Comparison of ENCODE assay signal across 9 mouse cellular contexts in genomic region chr5:137877860-137878259, GRCm38 (mm10). TPM values are rescaled to one million over a fixed set of nuclear protein-coding genes. Genes with fewer than 3 reads are reported as not detected.
A peak's percentile ranks its signal among the peaks of the same experiment; 100 is the strongest.
DNase-seq lines count a peak whose midpoint lies in the region; ATAC-seq and TF ChIP-seq lines count a peak whose summit lies in the region.
"Had no signal": no experiment of that assay in that cellular context is flagged by ENCODE, and none has a peak within 500 bp of the region (broad histone marks: within the 10 kb centered on the region; RNA-seq: fewer than 3 reads in every experiment).

No protein-coding gene starts in this region.

- ATAC-seq in forebrain, embryonic 14.5 days, result no peak
- ATAC-seq in forebrain, embryonic 12.5 days (ENCODE audit: low FRiP score), result no peak
- no peak for ATAC-seq in limb, embryonic 14.5 days (ENCODE audit: low FRiP score, low read depth)
- ATAC-seq in erythroid progenitor cell, adult 5-6 weeks (replicated peaks; ENCODE audit: low FRiP score, poor library complexity, severe bottlenecking), result no peak

- no peak overlapping the region for H3K9ac ChIP-seq in forebrain, embryonic 14.5 days (ENCODE audit: low read length)
- H3K9ac ChIP-seq in forebrain, embryonic 12.5 days, result no peak overlapping the region
- no peak overlapping the region for H3K9ac ChIP-seq in limb, embryonic 14.5 days (ENCODE audit: low read depth, low read length, severe bottlenecking)

- no peak for TF ChIP-seq POLR2A in limb, embryonic 14.5 days (IDR thresholded peaks at IDR 0.05; ENCODE audit: borderline replicate concordance, extremely low read depth, insufficient read depth, insufficient read length)

- no peaks in the 10 kb centered on the region for H3K9me3 ChIP-seq in forebrain, embryonic 14.5 days (replicated peaks; ENCODE audit: control insufficient read depth, low read length)
- no peaks in the 10 kb centered on the region for H3K9me3 ChIP-seq in forebrain, embryonic 12.5 days
- H3K9me3 ChIP-seq in limb, embryonic 14.5 days (ENCODE audit: control insufficient read depth, low read length), result no peaks in the 10 kb centered on the region
- no peaks in the 10 kb centered on the region for H3K9me3 ChIP-seq in limb, embryonic 10.5 days (replicated peaks)

- no peaks in the 10 kb centered on the region for H3K27me3 ChIP-seq in forebrain, embryonic 14.5 days (replicated peaks; ENCODE audit: control insufficient read depth, insufficient read depth, low read length)
- H3K27me3 ChIP-seq in forebrain, embryonic 12.5 days, result no peaks in the 10 kb centered on the region
- no peaks in the 10 kb centered on the region for H3K27me3 ChIP-seq in limb, embryonic 14.5 days (ENCODE audit: control insufficient read depth, insufficient read depth, low read length)
- no peaks in the 10 kb centered on the region for H3K27me3 ChIP-seq in limb, embryonic 10.5 days (ENCODE audit: low read depth, poor library complexity, severe bottlenecking)

- no peak overlapping the region for H3K27ac ChIP-seq in forebrain, embryonic 14.5 days (ENCODE audit: low read depth, low read length)
- no peak overlapping the region for H3K27ac ChIP-seq in forebrain, embryonic 12.5 days
- H3K27ac ChIP-seq in limb, embryonic 14.5 days (replicated peaks; ENCODE audit: low read depth, low read length), result no peak overlapping the region
- H3K27ac ChIP-seq in limb, embryonic 10.5 days, result no peak overlapping the region

- no peaks in the 10 kb centered on the region for H3K36me3 ChIP-seq in forebrain, embryonic 14.5 days (ENCODE audit: control insufficient read depth, insufficient read depth, low read length)
- no peaks in the 10 kb centered on the region for H3K36me3 ChIP-seq in forebrain, embryonic 12.5 days (replicated peaks)
- no peaks in the 10 kb centered on the region for H3K36me3 ChIP-seq in limb, embryonic 14.5 days (ENCODE audit: control insufficient read depth, insufficient read depth, low read length)
- no peaks in the 10 kb centered on the region for H3K36me3 ChIP-seq in limb, embryonic 10.5 days

- H3K4me2 ChIP-seq in forebrain, embryonic 14.5 days (ENCODE audit: low read length), result no peak overlapping the region
- H3K4me2 ChIP-seq in forebrain, embryonic 12.5 days, result no peak overlapping the region
- no peak overlapping the region for H3K4me2 ChIP-seq in limb, embryonic 14.5 days (replicated peaks; ENCODE audit: low read depth, low read length, severe bottlenecking)

- H3K4me3 ChIP-seq in forebrain, embryonic 14.5 days (ENCODE audit: low read depth, low read length), result no peak overlapping the region
- H3K4me3 ChIP-seq in forebrain, embryonic 12.5 days (replicated peaks), result no peak overlapping the region
- no peak overlapping the region for H3K4me3 ChIP-seq in limb, embryonic 14.5 days (replicated peaks; ENCODE audit: low read length)
- no peak overlapping the region for H3K4me3 ChIP-seq in limb, embryonic 10.5 days

- peak; percentile 10 for DNase-seq in forebrain, embryonic 14.5 days (ENCODE audit: low spot score)
- DNase-seq in limb, embryonic 14.5 days (ENCODE audit: low spot score), result peak; percentile 4
- DNase-seq in limb, embryonic 10.5 days (ENCODE audit: low spot score), result no peak
- peak; percentile 39 for DNase-seq in R1 (ENCODE audit: low read depth, low spot score)
- DNase-seq in layer of hippocampus, postnatal 10 days (ENCODE audit: low spot score in 2 of 2), result peak; percentile 25 to 39
- DNase-seq in cerebellum, adult 18-20 months, result no peak

- no peaks in the 10 kb centered on the region for H3K4me1 ChIP-seq in forebrain, embryonic 14.5 days (ENCODE audit: control insufficient read depth, insufficient read depth, low read length)
- H3K4me1 ChIP-seq in forebrain, embryonic 12.5 days, result no peaks in the 10 kb centered on the region
- H3K4me1 ChIP-seq in limb, embryonic 14.5 days (ENCODE audit: control insufficient read depth, insufficient read depth, low read length), result no peaks in the 10 kb centered on the region
- no peaks in the 10 kb centered on the region for H3K4me1 ChIP-seq in limb, embryonic 10.5 days

- WGBS in forebrain, embryonic 14.5 days, result 59% methylated on average over 2 of the region's 2 CpGs
- 52% methylated on average over 2 of the region's 2 CpGs for WGBS in forebrain, embryonic 12.5 days
- WGBS in limb, embryonic 14.5 days, result 42% methylated on average over 2 of the region's 2 CpGs
- 56% methylated on average over 2 of the region's 2 CpGs for WGBS in limb, embryonic 10.5 days

RNA-seq across cellular contexts. Expression of gene Pilrb2, which starts 6.2 kb away (rescaled TPM):
- not detected in 2 replicates for polyA plus RNA-seq in forebrain, embryonic 14.5 days (2014; fragmentation: Nextera tagmentation; extraction: Ambion mirVana)
- polyA plus RNA-seq in forebrain, embryonic 12.5 days (2016; fragmentation: Nextera tagmentation; extraction: Ambion mirVana), result not detected in 2 replicates
- polyA plus RNA-seq in limb, embryonic 14.5 days (2012; rRNA removed), result 0.13 and 0.41 TPM in 2 replicates
- polyA plus RNA-seq in limb, embryonic 14.5 days (2014; fragmentation: Nextera tagmentation; extraction: Ambion mirVana), result 0.40 TPM in 1 of 2 replicates, not detected in the other
- not detected in 2 replicates for polyA plus RNA-seq in limb, embryonic 10.5 days (2016; fragmentation: Nextera tagmentation; extraction: Ambion mirVana)
- not detected for total RNA-seq in layer of hippocampus, postnatal 10 days (2021)
- total RNA-seq in erythroid progenitor cell, adult 5-6 weeks (2015; ENCODE audit: low replicate concordance), result 53.2 and 56.9 TPM in 2 replicates
- 4.0 and 17.1 TPM in 2 replicates for total RNA-seq in erythroid progenitor cell, adult 5-6 weeks (2017; ENCODE audit: low replicate concordance)

RNA-seq across cellular contexts. Expression of gene Pilrb1, which starts 20.0 kb away (rescaled TPM):
- polyA plus RNA-seq in forebrain, embryonic 14.5 days (2014; fragmentation: Nextera tagmentation; extraction: Ambion mirVana), result 0.17 TPM in 1 of 2 replicates, not detected in the other
- polyA plus RNA-seq in forebrain, embryonic 12.5 days (2016; fragmentation: Nextera tagmentation; extraction: Ambion mirVana), result not detected in 2 replicates
- 0.08 and 0.20 TPM in 2 replicates for polyA plus RNA-seq in limb, embryonic 14.5 days (2012; rRNA removed)
- 0.57 and 0.83 TPM in 2 replicates for polyA plus RNA-seq in limb, embryonic 14.5 days (2014; fragmentation: Nextera tagmentation; extraction: Ambion mirVana)
- not detected in 2 replicates for polyA plus RNA-seq in limb, embryonic 10.5 days (2016; fragmentation: Nextera tagmentation; extraction: Ambion mirVana)
- total RNA-seq in layer of hippocampus, postnatal 10 days (2021), result not detected
- total RNA-seq in erythroid progenitor cell, adult 5-6 weeks (2015; ENCODE audit: low replicate concordance), result 21.4 and 55.1 TPM in 2 replicates
- total RNA-seq in erythroid progenitor cell, adult 5-6 weeks (2017; ENCODE audit: low replicate concordance), result 4.1 and 15.1 TPM in 2 replicates

RNA-seq across cellular contexts. Expression of gene Pilra, which starts 41.8 kb away (rescaled TPM):
- polyA plus RNA-seq in forebrain, embryonic 14.5 days (2014; fragmentation: Nextera tagmentation; extraction: Ambion mirVana), result 0.33 and 0.67 TPM in 2 replicates
- polyA plus RNA-seq in forebrain, embryonic 12.5 days (2016; fragmentation: Nextera tagmentation; extraction: Ambion mirVana), result 0.13 and 0.22 TPM in 2 replicates
- 0.54 and 0.77 TPM in 2 replicates for polyA plus RNA-seq in limb, embryonic 14.5 days (2012; rRNA removed)
- 0.90 and 1.3 TPM in 2 replicates for polyA plus RNA-seq in limb, embryonic 14.5 days (2014; fragmentation: Nextera tagmentation; extraction: Ambion mirVana)
- polyA plus RNA-seq in limb, embryonic 10.5 days (2016; fragmentation: Nextera tagmentation; extraction: Ambion mirVana), result 0.34 and 0.39 TPM in 2 replicates
- 1 to 10 TPM in 1 of 2 experiments, under 1 TPM in 1; 0.45 to 1.2 TPM for total RNA-seq in layer of hippocampus, postnatal 10 days (2021)
- total RNA-seq in erythroid progenitor cell, adult 5-6 weeks (2015; ENCODE audit: low replicate concordance), result 9.2 and 35.7 TPM in 2 replicates
- 10.5 and 14.4 TPM in 2 replicates for total RNA-seq in erythroid progenitor cell, adult 5-6 weeks (2017; ENCODE audit: low replicate concordance)

RNA-seq across cellular contexts. Expression of gene Cyp3a13, which starts 43.6 kb away (rescaled TPM):
- not detected in 2 replicates for polyA plus RNA-seq in forebrain, embryonic 14.5 days (2014; fragmentation: Nextera tagmentation; extraction: Ambion mirVana)
- not detected in 2 replicates for polyA plus RNA-seq in forebrain, embryonic 12.5 days (2016; fragmentation: Nextera tagmentation; extraction: Ambion mirVana)
- polyA plus RNA-seq in limb, embryonic 14.5 days (2012; rRNA removed), result 0.08 and 0.09 TPM in 2 replicates
- not detected in 2 replicates for polyA plus RNA-seq in limb, embryonic 14.5 days (2014; fragmentation: Nextera tagmentation; extraction: Ambion mirVana)
- not detected in 2 replicates for polyA plus RNA-seq in limb, embryonic 10.5 days (2016; fragmentation: Nextera tagmentation; extraction: Ambion mirVana)
- not detected for total RNA-seq in layer of hippocampus, postnatal 10 days (2021)
- total RNA-seq in erythroid progenitor cell, adult 5-6 weeks (2015; ENCODE audit: low replicate concordance), result not detected in 2 replicates
- not detected in 2 replicates for total RNA-seq in erythroid progenitor cell, adult 5-6 weeks (2017; ENCODE audit: low replicate concordance)
- polyA plus RNA-seq: heart, embryonic 14.5 days had no signal

Comparison
In these comparisons a context has a peak if more than half of its experiments do, and no peak if none do; other contexts are left out.
1. DNase-seq: peak in forebrain, embryonic 14.5 days (single experiment), limb, embryonic 14.5 days (single experiment), R1 (single experiment) and layer of hippocampus, postnatal 10 days (2 of 2); none in limb, embryonic 10.5 days (single experiment) and cerebellum, adult 18-20 months (0 of 2).